Mouse (Mus musculus) spleen, postnatal 0 days (tissue): ENCODE results near the gene Ccdc180. TPM values are rescaled to one million over a fixed set of nuclear protein-coding genes. Genes with fewer than 3 reads are reported as not detected.

ENCODE experiments used
- polyA plus RNA-seq: library from polyadenylated mRNA; unstranded; fragments of >200 nt; fragmentation: Nextera tagmentation; extraction: Ambion mirVana; gene quantifications from 2 replicates; pipeline ENCODE4 v1.2.1, GENCODE M21; 2015

The Ccdc180 gene
- polyA plus RNA-seq, result 1.3 TPM in 2 replicates

DNA sequence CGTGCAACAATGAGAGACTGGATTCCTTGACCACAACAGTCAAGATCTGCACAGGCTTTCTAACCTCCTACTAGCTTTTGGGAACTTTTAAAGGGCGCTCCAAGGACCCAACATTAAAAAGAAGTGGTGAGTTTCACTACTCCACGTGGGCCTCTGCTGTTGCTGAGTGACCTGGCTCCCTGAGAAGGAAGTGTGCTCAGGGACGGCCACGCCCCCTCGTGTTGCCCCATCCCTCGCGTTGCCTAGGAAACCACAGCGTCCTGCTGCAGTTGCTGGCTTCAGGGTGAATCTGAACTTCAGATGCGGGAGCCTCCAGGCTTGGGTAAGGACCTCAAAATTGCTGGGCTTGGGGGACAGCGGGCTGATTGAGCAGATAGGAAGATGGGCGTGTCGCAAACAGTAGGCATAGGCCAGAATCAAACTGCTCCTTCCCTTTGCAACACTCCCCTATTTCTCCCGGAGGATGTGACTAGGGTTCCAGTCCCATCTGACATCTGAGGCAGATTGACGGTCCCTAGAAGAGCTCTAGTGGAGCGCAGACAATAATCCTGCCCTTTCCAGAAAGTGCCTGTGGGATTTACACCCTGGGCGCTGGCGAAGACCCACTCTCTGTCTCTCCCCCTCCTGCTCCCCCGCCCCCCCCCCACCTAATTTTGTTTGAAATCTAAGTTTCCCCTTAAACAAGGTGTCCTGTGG is at the start of gene Ccdc180:
Gene Ccdc180 (plus strand): TSS at position 238 of the 696 bp plus-strand sequence.

DNA sequence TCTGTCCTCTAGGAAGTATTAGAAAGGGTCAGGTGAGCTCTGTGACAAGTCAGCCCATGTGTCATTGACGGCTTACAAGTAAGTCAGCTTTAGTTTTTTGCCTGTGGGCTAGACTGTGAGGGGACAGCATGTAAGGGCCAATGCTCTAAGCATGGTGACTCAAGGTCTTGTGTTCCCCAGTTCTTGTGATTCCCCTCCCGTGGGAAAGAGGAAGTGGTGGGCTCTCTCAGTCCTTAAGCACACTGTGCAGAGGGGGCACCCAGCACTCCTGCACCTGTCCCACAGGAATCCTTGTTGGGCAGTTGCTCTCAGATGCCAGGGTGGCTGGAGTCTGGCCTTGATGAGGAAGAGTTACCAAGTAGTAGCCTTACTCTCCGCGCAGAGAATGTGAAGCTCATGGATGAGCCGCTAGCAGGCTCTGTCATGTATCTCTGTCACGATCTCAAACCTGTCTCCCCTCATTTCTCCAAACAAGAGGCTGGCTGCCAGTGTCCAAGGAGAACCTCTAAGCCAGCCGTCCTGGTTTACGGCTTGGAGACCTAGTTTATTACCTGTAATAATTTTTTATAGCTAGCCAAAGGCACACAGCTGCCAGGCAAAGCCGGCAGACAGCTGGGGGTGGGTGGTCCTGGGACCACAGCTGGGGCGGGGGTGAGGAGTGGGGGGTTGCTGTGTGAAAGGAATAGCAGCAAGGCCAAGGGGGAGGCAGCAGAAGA is 41.8 kb upstream of the Ccdc180 start, which contains the start of gene Stra6l:
Gene Stra6l (plus strand): TSS at position 556 of the 716 bp plus-strand sequence.

DNA sequence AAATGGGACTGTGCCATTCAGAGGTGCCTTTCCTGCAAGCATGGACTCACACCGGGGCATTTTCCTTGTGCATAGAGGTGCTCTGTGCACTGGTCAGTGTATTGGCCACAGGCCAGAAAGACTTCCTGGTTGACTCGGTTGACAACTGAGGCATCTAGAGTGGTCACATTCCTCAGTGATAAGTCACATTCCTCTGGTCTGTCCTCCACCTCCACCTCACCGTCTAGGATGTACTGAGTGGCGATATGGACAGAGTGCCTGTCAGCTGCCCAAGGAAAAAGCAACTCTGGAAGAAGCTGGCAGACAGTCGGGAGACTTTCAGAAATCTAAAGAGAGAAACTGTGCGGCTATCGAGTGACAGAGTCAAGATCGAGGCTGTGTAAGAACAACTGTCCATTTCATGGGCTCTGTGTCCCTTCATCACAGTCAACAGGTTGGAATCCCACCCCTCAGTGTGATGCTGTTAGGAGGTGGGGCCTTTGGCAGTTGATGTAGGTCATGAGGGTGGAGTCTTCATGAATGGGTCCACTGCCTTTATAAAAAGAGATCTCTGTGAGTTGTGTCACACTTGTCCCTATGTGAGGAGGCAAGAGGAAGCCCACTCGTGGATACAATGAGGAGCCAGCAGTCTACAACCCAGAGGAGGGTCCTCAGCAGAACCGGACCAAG is 74.8 kb downstream of the Ccdc180 start, which contains the start of gene Tdrd7:
Gene Tdrd7 (plus strand): TSS at position 564 of the 669 bp plus-strand sequence.

Other genes with a start within 250 kb of the Ccdc180 start
- gene Aldh1b1, start 91.3 kb upstream of the Ccdc180 start, polyA plus RNA-seq, result 4.2 and 4.9 TPM in 2 replicates
- gene Igfbpl1, start 63.4 kb upstream of the Ccdc180 start, polyA plus RNA-seq, result 0.12 TPM in 1 of 2 replicates, not detected in the other
- 0.04 TPM in 1 of 2 replicates, not detected in the other for gene Stra6l, start 41.6 kb upstream of the Ccdc180 start, polyA plus RNA-seq
- gene Tdrd7, start 75.0 kb downstream of the Ccdc180 start, polyA plus RNA-seq, result 12.1 and 15.0 TPM in 2 replicates
- 28.4 and 33.6 TPM in 2 replicates for gene Tmod1, start 148.6 kb downstream of the Ccdc180 start, polyA plus RNA-seq
- 34.8 and 38.1 TPM in 2 replicates for gene Ncbp1, start 248.3 kb downstream of the Ccdc180 start, polyA plus RNA-seq
- 13.8 and 15.8 TPM in 2 replicates for gene Tstd2, start 248.4 kb downstream of the Ccdc180 start, polyA plus RNA-seq